Mouse (Mus musculus) layer of hippocampus, adult 9-11 months (tissue): ENCODE measurements around the gene Cela3b.

ENCODE experiments used
- DNase-seq: peaks from one replicate; pipeline ENCODE4 v3.0.0; 2022

Cela3b gene

GRCm38 (mm10) chr4:137371596-137372523, 58.5 kb downstream of the Cela3b start:
- no peak for DNase-seq
